Mouse (Mus musculus) left cerebral cortex, adult 9 months (tissue): Measurements from ENCODE around the gene Arid3b.

Experiments used
- DNase-seq, 2 experiments: peaks; one replicate each; pipeline ENCODE4 v3.0.0; 2022; ENCODE audit warnings: low spot score in 2 of 2

Arid3b gene

DNA sequence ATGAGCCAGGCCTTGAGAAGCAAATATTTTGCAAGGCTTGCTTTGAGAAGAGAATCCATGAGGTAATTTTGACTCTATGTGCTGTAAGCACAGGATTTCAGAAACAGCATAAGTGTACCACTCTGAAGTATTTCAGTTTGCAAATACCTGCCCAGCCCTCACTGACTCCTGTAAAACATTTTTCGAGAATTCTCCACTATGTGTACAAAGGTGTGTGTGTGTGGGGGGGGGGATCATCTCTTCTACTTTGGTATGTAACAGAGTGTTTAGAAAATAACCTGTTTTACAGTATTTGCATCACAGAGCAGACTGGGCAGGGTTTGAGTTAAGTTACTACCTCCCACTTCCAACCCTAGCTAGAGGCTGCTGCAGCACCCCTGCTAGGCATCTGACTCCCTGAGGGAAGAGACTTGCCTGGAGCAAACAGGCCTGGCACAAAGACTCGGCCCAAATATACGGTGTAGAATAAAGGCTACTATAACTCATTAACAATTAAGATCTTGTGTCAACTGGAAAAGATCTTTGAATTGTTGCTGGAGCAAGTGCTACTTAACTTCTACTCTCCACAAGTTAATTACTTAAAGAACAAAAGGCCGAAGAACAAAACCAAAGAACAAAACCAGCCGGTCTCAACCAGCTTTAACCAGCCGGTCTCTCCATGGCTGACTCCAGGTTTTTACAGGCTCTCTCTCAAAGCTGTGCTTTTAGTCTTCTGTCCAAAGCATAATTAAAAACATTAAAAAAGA lies 6.6 kb downstream of the Arid3b start:
- no peak for DNase-seq

GRCm38 (mm10) chr9:57823397-57823796 lies 13.2 kb downstream of the Arid3b start:
- DNase-seq, result no peak

DNA sequence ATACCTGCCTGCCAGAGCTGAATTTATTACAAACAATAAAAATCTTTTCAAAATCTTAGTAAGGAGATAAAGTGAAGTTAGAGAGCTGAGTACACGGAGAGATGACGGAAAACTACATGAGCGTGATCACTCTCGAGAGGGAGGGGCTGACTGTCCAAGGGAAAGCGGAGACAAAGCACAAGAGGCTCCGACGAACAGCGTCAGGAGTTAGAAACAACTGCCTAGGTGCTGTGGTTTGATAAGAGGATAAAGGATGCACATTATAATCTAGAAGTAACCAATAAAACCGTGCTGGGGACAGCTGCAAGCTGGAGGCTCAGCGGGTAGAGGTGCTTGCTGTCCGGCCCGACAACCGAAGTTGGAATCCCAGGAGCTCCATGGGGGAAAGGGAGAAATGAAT lies 13.8 kb downstream of the Arid3b start:
- no peak for DNase-seq

- DNase-seq, result no peak
Observed at GRCm38 (mm10) chr9:57820186-57821080, 16.2 kb downstream of the Arid3b start.

DNA sequence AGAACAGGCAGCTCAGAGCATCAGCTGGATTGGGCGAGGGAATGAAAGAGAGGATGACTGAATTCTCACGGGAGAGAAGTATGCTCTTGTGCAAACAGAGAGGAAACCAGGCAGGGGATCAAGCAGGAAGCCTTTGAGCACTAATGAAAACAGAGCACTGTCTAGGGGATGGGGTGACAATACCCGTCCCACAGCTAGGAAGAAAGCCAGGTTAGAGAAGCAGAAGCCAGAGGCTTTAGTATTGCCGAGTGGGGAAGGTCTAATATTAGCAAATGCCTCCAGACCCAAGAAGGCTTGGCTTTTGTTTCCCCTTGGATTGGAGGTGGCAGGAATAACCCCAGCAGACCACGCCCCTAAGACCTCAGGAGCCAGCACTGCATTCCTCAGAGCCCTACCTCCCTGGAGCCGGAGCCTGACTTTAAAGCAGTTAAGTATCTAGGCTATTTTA lies 19.3 kb downstream of the Arid3b start:
- DNase-seq, result no peak

GRCm38 (mm10) chr9:57814866-57815265 lies 21.7 kb downstream of the Arid3b start:
- no peak for DNase-seq

DNA sequence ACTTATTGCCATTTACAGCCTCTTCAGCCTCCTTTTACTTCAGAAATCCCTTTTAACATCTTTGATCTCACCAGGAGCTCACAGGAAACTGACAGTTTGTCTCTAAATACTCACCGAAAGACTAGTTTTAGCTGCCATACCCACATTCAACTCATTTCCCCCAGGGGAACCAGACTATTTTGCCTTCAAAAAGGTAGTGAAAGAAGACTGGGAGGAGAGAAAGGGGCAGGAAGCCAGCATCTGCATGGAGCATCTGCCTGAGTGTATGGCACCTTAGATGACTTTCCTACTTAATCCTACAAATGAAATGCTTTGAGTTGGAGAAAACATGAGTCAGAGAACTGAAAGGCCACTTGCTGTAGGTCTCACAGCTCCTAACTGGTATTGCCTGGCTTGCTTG lies 22.6 kb downstream of the Arid3b start:
- DNase-seq, result no peak

DNA sequence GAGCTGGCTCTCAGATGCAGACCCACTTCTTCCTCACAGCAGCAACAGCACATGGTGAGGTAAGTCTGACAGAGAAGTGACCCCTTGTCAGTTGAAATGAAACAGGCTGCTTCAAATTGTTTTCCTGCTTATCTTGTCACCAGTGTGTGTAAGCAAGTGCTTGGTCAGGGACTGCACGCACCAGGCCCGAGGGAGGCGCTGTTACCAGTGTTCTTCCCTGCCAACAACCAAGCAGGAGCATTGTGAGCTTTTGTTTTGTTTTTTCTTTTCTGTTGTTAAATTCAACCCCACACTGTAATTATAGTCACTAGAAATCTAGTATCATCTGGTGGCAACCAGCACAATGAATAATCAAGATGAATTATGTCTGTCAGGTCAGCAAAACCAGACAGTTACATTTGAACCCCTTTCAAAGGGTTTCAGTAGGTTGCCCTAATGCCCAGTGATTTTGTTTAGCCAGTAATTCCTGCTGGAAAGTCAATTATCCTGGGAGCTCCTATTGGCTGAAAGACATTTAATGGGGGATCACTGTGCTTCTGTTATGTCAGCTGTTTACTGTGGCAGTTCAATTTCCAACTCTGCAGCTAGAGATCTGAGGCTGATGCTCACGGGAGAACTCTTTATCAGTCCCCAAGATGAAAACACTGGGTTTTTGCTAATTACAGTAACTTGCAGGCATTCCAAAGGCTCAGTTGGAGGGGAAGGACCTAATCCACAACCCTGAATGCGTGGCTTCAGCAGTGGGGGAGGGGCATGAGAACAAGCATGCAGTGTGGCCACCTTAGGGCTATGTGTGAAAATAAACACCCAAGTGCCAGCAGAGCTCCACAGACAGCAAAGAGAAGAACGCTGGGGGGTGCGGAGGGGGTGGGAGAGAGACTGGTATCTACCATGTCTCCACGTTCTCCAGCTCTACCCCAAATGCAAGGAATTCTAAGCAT lies 24.5 kb downstream of the Arid3b start:
- DNase-seq, result no peak

GRCm38 (mm10) chr9:57810691-57811090 lies 25.9 kb downstream of the Arid3b start:
- DNase-seq, result no peak

- no peak for DNase-seq
Observed at GRCm38 (mm10) chr9:57808771-57809310, 27.8 kb downstream of the Arid3b start.

DNA sequence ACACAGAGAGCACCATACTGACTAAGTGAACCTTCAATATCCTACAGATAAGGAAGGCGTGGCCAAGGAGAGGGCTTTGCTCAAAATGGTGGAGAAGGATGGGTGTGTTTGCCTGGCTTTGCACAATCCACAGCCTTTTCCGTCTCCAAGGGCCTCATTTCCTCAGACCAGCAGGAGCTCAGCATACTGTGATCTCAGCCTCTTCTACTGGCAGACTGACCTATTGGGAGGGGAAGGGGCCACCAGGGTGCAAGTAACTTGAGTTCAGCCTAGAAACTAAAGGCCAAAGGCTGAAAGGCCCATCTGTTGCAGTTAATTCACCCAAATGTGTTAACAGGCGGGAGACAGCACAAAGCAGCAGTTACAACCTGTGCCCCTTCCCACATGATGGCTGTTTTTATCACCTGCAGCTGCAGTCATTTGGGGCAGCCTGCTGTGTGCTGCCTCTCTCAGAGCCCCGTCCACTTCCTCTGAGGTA lies 29.4 kb downstream of the Arid3b start:
- DNase-seq, result no peak

GRCm38 (mm10) chr9:57806066-57806481 lies 30.5 kb downstream of the Arid3b start:
- no peak for DNase-seq

GRCm38 (mm10) chr9:57805087-57805737 lies 31.4 kb downstream of the Arid3b start:
- no peak for DNase-seq

- DNase-seq, result no peak
Observed at GRCm38 (mm10) chr9:57803839-57804238, 32.8 kb downstream of the Arid3b start.

GRCm38 (mm10) chr9:57803047-57803446 lies 33.5 kb downstream of the Arid3b start:
- DNase-seq, result no peak

DNA sequence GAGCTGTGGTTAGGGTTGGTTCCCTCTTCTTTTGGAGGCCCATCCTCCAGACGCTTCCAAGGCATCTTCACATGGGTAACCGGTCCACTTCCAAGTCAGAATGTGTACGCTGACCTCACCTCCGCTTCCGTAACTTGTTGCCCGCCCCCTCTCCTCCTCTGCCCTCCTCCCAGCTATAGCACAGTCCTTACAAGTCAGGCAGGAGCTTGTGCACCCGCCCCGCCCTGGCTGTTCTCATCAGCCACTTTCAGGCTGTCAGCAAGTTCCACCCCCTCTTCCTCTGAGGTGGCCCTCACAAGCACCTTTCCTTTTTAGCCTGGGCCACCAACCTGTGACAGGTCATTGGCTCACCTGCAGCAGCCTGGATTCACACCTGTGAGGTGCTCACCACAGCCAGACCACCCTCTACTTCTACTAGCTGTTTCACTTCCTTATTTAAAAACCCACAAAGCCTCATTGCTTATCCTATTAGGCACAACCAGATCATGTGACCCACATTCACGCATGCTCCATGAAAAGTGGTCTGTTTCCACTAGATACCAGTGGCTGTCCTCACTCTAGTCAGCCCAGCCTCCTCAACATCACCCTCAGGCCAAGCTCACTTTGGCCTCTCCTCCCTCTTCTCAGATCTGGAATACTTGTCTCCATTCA lies 36.1 kb downstream of the Arid3b start:
- no peak for DNase-seq

DNA sequence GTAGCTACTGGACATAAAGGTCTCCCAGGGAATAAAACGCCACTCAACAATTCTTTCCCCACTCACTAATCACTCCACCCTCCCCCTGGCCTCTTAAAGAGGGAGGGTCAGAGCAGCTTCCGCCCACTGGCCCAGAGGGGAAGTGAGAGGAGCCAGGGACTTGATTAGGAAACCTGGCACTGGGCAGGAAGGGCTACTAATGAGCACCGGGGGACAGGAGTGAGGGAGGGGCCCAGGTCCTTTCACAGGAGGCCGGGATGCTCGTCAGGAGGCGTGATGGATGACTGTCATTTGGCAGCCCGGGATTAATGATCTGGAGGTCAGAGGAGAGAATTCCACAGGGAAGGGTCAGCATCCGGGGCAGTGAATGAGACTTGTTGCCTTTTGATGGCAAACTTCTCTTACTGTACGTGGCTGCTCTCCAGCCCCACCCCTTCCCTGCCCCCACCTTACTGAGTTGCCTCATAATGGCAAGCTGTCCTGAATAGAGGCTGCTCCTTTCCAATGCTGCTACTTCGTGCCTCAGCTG lies 37.8 kb downstream of the Arid3b start:
- no peak for DNase-seq

DNA sequence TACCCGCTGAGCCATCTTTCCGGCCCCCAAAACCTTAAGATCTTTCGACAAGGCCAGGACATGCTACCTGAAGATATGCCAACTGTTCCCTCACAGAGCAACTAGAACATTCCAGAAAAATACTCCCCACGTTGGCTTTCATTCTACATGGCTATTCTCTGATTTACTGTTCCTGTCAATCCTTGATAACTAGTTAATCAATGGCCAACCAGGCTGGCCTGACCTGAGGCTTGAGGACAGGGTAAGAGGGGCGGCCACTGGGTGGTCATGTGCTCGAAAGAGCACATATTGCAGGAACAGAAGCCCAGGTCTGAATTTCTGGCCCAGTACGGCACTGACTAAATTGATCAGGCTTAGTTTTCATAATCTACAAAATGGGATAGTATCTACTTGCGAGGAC lies 39.1 kb downstream of the Arid3b start:
- no peak for DNase-seq

DNA sequence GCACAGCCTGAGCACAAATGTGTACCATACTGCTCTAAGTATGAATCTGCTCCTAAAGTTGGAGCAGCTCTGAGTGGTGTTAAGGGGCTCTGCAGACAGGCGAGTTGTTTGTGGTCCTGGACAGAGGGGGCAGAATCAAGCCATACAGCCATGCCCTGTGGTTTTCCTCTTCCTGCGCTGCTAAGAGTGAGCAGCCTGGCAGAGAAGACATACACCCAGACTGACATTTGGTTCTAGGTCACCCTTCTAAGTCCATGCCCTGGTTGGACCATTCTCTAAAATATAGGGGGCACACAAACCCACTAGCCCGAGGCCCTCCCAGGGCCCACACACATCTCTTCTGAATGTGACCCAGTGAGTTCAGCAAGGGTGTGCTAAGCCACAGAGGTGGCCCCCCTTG lies 46.9 kb downstream of the Arid3b start:
- no peak for DNase-seq

- no peak for DNase-seq
Observed at GRCm38 (mm10) chr9:57782656-57783055, 53.9 kb downstream of the Arid3b start.
